In genomic region chr17:34932287-34932686, GRCm38 (mm10) we compare ENCODE assay signal across 8 mouse cellular contexts. TPM values are rescaled to one million over a fixed set of nuclear protein-coding genes. Genes with fewer than 3 reads are reported as not detected.
DNase-seq lines count a peak whose midpoint lies in the region; ATAC-seq lines count a peak whose summit lies in the region.

No protein-coding gene starts in this region.

- peaks cover 19% of the 10 kb centered on the region for H3K4me1 ChIP-seq in heart, embryonic 12.5 days (replicated peaks)
- peaks cover 7% of the 10 kb centered on the region; the same call in 1 of the 2 replicates for H3K4me1 ChIP-seq in forebrain, embryonic 14.5 days (ENCODE audit: control insufficient read depth, insufficient read depth, low read length)
- peaks cover 13% of the 10 kb centered on the region for H3K4me1 ChIP-seq in liver, embryonic 16.5 days (ENCODE audit: control insufficient read depth, low read depth, low read length)

- ATAC-seq in heart, embryonic 12.5 days (ENCODE audit: insufficient number of reproducible peaks, low FRiP score), result no peak
- no peak for ATAC-seq in forebrain, embryonic 14.5 days
- no peak for ATAC-seq in liver, embryonic 16.5 days (ENCODE audit: low read depth)

- H3K27ac ChIP-seq in heart, embryonic 12.5 days (ENCODE audit: poor library complexity, severe bottlenecking), result no peak overlapping the region
- no peak overlapping the region for H3K27ac ChIP-seq in forebrain, embryonic 14.5 days (ENCODE audit: low read depth, low read length)
- H3K27ac ChIP-seq in liver, embryonic 16.5 days (ENCODE audit: low read length), result no peak overlapping the region

- no peaks in the 10 kb centered on the region for H3K27me3 ChIP-seq in heart, embryonic 12.5 days (replicated peaks)
- H3K27me3 ChIP-seq in forebrain, embryonic 14.5 days (replicated peaks; ENCODE audit: control insufficient read depth, insufficient read depth, low read length), result no peaks in the 10 kb centered on the region
- no peaks in the 10 kb centered on the region for H3K27me3 ChIP-seq in liver, embryonic 16.5 days (ENCODE audit: control insufficient read depth, insufficient read depth, low read depth, low read length)

- H3K4me3 ChIP-seq in heart, embryonic 12.5 days, result peak overlapping the region; percentile 70
- peak overlapping the region; percentile 68 for H3K4me3 ChIP-seq in forebrain, embryonic 14.5 days (ENCODE audit: low read depth, low read length)
- peak overlapping the region; percentile 74 for H3K4me3 ChIP-seq in liver, embryonic 16.5 days (ENCODE audit: low read depth, low read length)

- peak overlapping the region; percentile 79 for H3K9ac ChIP-seq in heart, embryonic 12.5 days
- H3K9ac ChIP-seq in forebrain, embryonic 14.5 days (ENCODE audit: low read length), result peak overlapping the region; percentile 79
- no peak overlapping the region for H3K9ac ChIP-seq in liver, embryonic 16.5 days (ENCODE audit: low read depth, low read length)

- no peaks in the 10 kb centered on the region for H3K9me3 ChIP-seq in heart, embryonic 12.5 days (replicated peaks)
- no peaks in the 10 kb centered on the region for H3K9me3 ChIP-seq in forebrain, embryonic 14.5 days (replicated peaks; ENCODE audit: control insufficient read depth, low read length)
- no peaks in the 10 kb centered on the region for H3K9me3 ChIP-seq in liver, embryonic 16.5 days (replicated peaks; ENCODE audit: control insufficient read depth, low read length)

- intact Hi-C loops in heart, postnatal 14 days (cut with DNase I), result loop anchor here (2.0 kb wide), 1 partner anchor 15 kb away; no protein-coding TSS in a partner anchor

- DNase-seq in heart, postnatal 14 days, result no peak
- peak; percentile 51 for DNase-seq in CD4-positive helper T cell, adult 2 months (ENCODE audit: low read depth, low spot score)
- no peak for DNase-seq in forebrain, embryonic 14.5 days (ENCODE audit: low spot score)
- DNase-seq in cerebellum, adult 11-12 months, result no peak
- no peak for DNase-seq in cerebellum, adult 8-10 months
- DNase-seq in adrenal gland, adult 8-10 months, result no peak

- WGBS in heart, embryonic 12.5 days, result 82% methylated on average over 8 of the region's 8 CpGs
- 91% methylated on average over 8 of the region's 8 CpGs for WGBS in forebrain, embryonic 14.5 days
- 62% methylated on average over 8 of the region's 8 CpGs for WGBS in liver, embryonic 16.5 days (ENCODE audit: insufficient replicate concordance)

- peaks cover 23% of the 10 kb centered on the region for H3K36me3 ChIP-seq in heart, embryonic 12.5 days
- H3K36me3 ChIP-seq in forebrain, embryonic 14.5 days (ENCODE audit: control insufficient read depth, insufficient read depth, low read length), result 0 out of 2 replicates have a peak, but pooled peaks cover 6% of the 10 kb centered on the region
- no peaks in the 10 kb centered on the region for H3K36me3 ChIP-seq in liver, embryonic 16.5 days (ENCODE audit: control insufficient read depth, insufficient read depth)

- H3K4me2 ChIP-seq in heart, embryonic 12.5 days, result peak overlapping the region; percentile 90
- peak overlapping the region; percentile 97 for H3K4me2 ChIP-seq in forebrain, embryonic 14.5 days (ENCODE audit: low read length)
- H3K4me2 ChIP-seq in liver, embryonic 16.5 days (ENCODE audit: low read depth, low read length), result peak overlapping the region; percentile 91

RNA-seq across cellular contexts. Expression of gene Neu1, which starts 1.2 kb away (rescaled TPM):
- 20.8 and 21.5 TPM in 2 replicates for polyA plus RNA-seq in heart, embryonic 12.5 days (2016; fragmentation: Nextera tagmentation; extraction: Ambion mirVana)
- total RNA-seq in heart, postnatal 14 days (2021), result 10 to 100 TPM; 14.0 to 14.6 TPM
- 16.2 and 20.0 TPM in 2 replicates for polyA plus RNA-seq in forebrain, embryonic 14.5 days (2014; fragmentation: Nextera tagmentation; extraction: Ambion mirVana)
- 17.8 and 20.6 TPM in 2 replicates for polyA plus RNA-seq in liver, embryonic 16.5 days (2015; fragmentation: Nextera tagmentation; extraction: Ambion mirVana)
- 10 to 100 TPM; 27.3 to 39.4 (median 28.1) TPM for total RNA-seq in adrenal gland, adult 8-10 months (2022)

RNA-seq across cellular contexts. Expression of gene Slc44a4, which starts 18.0 kb away (rescaled TPM):
- polyA plus RNA-seq in heart, embryonic 12.5 days (2016; fragmentation: Nextera tagmentation; extraction: Ambion mirVana), result 0.08 TPM in 1 of 2 replicates, not detected in the other
- under 1 TPM in 1 of 2 experiments, not detected in 1; 0.17 TPM for total RNA-seq in heart, postnatal 14 days (2021)
- polyA plus RNA-seq in forebrain, embryonic 14.5 days (2014; fragmentation: Nextera tagmentation; extraction: Ambion mirVana), result not detected in 2 replicates
- 2.6 and 3.6 TPM in 2 replicates for polyA plus RNA-seq in liver, embryonic 16.5 days (2015; fragmentation: Nextera tagmentation; extraction: Ambion mirVana)
- 1 to 10 TPM in 2 of 4 experiments, under 1 TPM in 2; 0.73 to 1.8 (median 1.1) TPM for total RNA-seq in adrenal gland, adult 8-10 months (2022)

RNA-seq across cellular contexts. Expression of gene Hspa1b, which starts 26.8 kb away (rescaled TPM):
- 0.12 and 0.13 TPM in 2 replicates for polyA plus RNA-seq in heart, embryonic 12.5 days (2016; fragmentation: Nextera tagmentation; extraction: Ambion mirVana)
- 1 to 10 TPM; 3.8 to 3.9 TPM for total RNA-seq in heart, postnatal 14 days (2021)
- polyA plus RNA-seq in forebrain, embryonic 14.5 days (2014; fragmentation: Nextera tagmentation; extraction: Ambion mirVana), result 0.15 TPM in 1 of 2 replicates, not detected in the other
- polyA plus RNA-seq in liver, embryonic 16.5 days (2015; fragmentation: Nextera tagmentation; extraction: Ambion mirVana), result 0.05 TPM in 1 of 2 replicates, not detected in the other
- total RNA-seq in adrenal gland, adult 8-10 months (2022), result 100 to 1,000 TPM in 1 of 4 experiments, 10 to 100 TPM in 3; 24.5 to 115 (median 36.0) TPM

RNA-seq across cellular contexts. Expression of gene Ehmt2, which starts 34.0 kb away (rescaled TPM):
- polyA plus RNA-seq in heart, embryonic 12.5 days (2016; fragmentation: Nextera tagmentation; extraction: Ambion mirVana), result 49.1 and 51.6 TPM in 2 replicates
- total RNA-seq in heart, postnatal 14 days (2021), result 10 to 100 TPM; 45.2 to 49.4 TPM
- polyA plus RNA-seq in forebrain, embryonic 14.5 days (2014; fragmentation: Nextera tagmentation; extraction: Ambion mirVana), result 62.5 and 76.9 TPM in 2 replicates
- polyA plus RNA-seq in liver, embryonic 16.5 days (2015; fragmentation: Nextera tagmentation; extraction: Ambion mirVana), result 12.4 and 15.2 TPM in 2 replicates
- 100 to 1,000 TPM; 148 to 179 (median 173) TPM for total RNA-seq in adrenal gland, adult 8-10 months (2022)

RNA-seq across cellular contexts. Expression of gene C2, which starts 34.2 kb away (rescaled TPM):
- polyA plus RNA-seq in heart, embryonic 12.5 days (2016; fragmentation: Nextera tagmentation; extraction: Ambion mirVana), result 0.24 and 0.35 TPM in 2 replicates
- total RNA-seq in heart, postnatal 14 days (2021), result 1 to 10 TPM; 4.3 to 6.0 TPM
- 1.3 and 1.4 TPM in 2 replicates for polyA plus RNA-seq in forebrain, embryonic 14.5 days (2014; fragmentation: Nextera tagmentation; extraction: Ambion mirVana)
- 30.6 and 33.9 TPM in 2 replicates for polyA plus RNA-seq in liver, embryonic 16.5 days (2015; fragmentation: Nextera tagmentation; extraction: Ambion mirVana)
- total RNA-seq in adrenal gland, adult 8-10 months (2022), result 100 to 1,000 TPM in 3 of 4 experiments, 10 to 100 TPM in 1; 86.8 to 164 (median 129) TPM
